Mouse (Mus musculus) bone marrow, adult 2 months (tissue): ENCODE results near the gene Mmp15. TPM values are rescaled to one million over a fixed set of nuclear protein-coding genes. Genes with fewer than 3 reads are reported as not detected.

Source experiments
- H3K27ac ChIP-seq: fragments of 200-500 bp; 2 replicates; pipeline ENCODE4 v1.5.1; 2012; ENCODE audit warnings: low read depth, mild to moderate bottlenecking, control low read depth, inconsistent platforms, low read length; ENCODE audit not compliant: control insufficient read depth, poor library complexity, insufficient read depth
- H3K4me1 ChIP-seq: fragments of 200-500 bp; 2 replicates; pipeline ENCODE4 v1.6.1; 2011; ENCODE audit warnings: low read length; ENCODE audit not compliant: control insufficient read depth, insufficient read depth
- H3K4me3 ChIP-seq: fragments of 200-500 bp; replicated peaks from 2 replicates; pipeline ENCODE3; 2011; ENCODE audit warnings: mild to moderate bottlenecking, low read depth, low read length, control low read depth; ENCODE audit not compliant: control insufficient read depth
- CTCF ChIP-seq: fragments of 200-500 bp; IDR thresholded peaks from 2 replicates; pipeline ENCODE4 v1.5.1; 2011; ENCODE audit warnings: low read length, control low read depth; ENCODE audit not compliant: control insufficient read depth, insufficient read depth
- POLR2A ChIP-seq: fragments of 200-500 bp; IDR thresholded peaks from 2 replicates; pipeline ENCODE4 v1.6.1; 2011; ENCODE audit warnings: low read depth, mild to moderate bottlenecking, control low read depth, low read length, borderline replicate concordance; ENCODE audit not compliant: control insufficient read depth
- WGBS: fragments of 180-500 bp; shearing (Covaris S2); methylation state at CpG from one replicate; pipeline ENCODE4 v1.1.7; 2018; 5-methylcytosine and 5-hydroxymethylcytosine counted together
- polyA plus RNA-seq: library from polyadenylated mRNA; stranded (reverse); fragments of >200 nt; gene quantifications from 2 replicates; pipeline ENCODE4 v1.2.4, GENCODE M21; 2011; ENCODE audit warnings: low replicate concordance; ENCODE audit not compliant: missing spikeins, insufficient read depth, insufficient read length

Mmp15 gene
- polyA plus RNA-seq, 1 experiment: not detected

DNA sequence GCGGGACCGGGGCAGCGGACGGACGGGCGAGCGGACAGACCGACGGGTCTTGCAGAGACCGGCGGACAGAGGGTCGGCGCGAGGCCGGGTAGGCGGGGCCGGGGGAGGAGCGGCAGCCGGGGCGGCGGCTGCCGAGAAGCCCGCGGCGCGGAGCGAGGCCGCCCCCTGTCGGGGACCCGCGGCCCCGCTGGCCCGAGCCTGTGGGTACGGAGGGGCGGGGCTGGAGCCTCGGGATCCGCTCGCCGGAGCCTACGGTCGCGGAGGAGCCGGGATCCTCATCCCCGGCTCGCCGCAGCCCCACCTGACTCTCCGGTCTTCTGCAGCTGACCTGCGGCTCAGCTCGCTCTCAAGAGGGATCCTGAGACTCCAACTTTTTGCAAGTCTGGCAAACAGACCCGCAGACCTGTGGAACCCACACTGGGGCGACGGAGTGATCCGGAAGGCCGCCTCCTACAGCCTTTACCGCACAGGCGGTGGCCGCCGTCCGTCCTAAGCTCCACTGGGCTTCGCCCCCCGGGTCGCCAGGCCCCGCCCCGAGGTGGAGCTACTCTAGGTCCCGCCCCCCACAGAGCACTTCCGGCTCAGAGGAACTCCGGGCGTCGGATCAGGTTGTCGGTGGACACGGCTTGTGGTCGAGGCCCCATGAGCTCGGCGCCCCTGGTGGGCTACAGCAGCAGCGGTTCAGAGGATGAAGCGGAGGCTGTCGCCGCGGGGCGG, 20.2 kb upstream of the Mmp15 start, which contains the start of the genes Zfp319 and Usb1:
Zfp319 (minus strand) TSS at position 231 of the 717 bp plus-strand sequence.
Usb1 (plus strand) TSS at position 565 of the 717 bp plus-strand sequence.
- WGBS: 2% methylated on average over 80 of the region's 80 CpGs
- H3K4me1 ChIP-seq: no peaks in the 10 kb centered on the region; the same call in 1 of the 2 replicates

DNA sequence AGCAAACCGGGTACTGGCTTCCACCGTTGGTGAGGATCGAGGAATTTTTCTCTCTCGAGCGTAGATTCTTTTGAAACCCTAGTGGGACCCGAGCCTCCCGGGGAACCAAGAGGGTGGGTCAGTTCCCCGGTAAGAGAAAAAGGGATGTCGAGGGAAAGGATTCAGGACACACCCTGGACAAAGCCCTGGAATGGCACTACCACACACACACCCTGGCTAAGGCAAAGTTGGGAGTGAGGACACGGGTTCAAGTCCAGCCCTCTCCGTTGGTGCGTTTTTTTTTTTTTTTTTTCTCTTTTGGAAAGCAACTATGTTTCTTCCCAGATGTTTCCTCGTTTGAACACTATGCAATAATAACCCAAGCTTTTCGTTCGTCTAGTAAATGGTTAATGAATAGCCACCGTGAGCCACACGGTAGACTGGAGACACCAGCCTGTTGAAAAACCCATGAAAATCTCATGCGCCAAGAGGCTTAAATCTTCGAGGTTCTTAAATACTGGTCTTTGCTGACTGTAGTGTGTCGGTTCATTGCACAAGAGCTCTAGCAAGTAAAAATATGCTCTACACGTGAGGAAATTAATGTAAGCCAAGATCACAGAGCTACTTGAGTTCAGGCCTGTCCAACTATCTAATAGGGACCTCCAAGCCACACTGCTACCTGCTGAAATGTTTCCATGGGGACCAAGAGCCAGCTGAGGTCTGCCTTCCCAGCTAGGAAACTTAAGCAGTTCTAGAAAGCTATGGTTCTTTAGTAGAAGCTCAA, 19.4 kb upstream of the Mmp15 start:
- TF ChIP-seq POLR2A: no peak
- no peak for TF ChIP-seq CTCF
- 13% methylated on average over 21 of the region's 21 CpGs for WGBS
- Histone ChIP-seq H3K27ac (peak overlapping the region; percentile 100), H3K4me1 (no peaks in the 10 kb centered on the region; the same call in 1 of the 2 replicates), H3K4me3 (peak overlapping the region; percentile 96)

More for the DNA sequence above, 20.2 kb upstream of the Mmp15 start, which contains the start of the genes Zfp319 and Usb1:
- peak within 1 kb of the TSS; percentile 99 for H3K4me3 ChIP-seq
- TF ChIP-seq CTCF (peak; percentile 51; the same call in 1 of the 2 replicates), POLR2A (peak; percentile 71; the same call in 1 of the 2 replicates)
- peak within 1 kb of the TSS; percentile 100 for H3K27ac ChIP-seq

DNA sequence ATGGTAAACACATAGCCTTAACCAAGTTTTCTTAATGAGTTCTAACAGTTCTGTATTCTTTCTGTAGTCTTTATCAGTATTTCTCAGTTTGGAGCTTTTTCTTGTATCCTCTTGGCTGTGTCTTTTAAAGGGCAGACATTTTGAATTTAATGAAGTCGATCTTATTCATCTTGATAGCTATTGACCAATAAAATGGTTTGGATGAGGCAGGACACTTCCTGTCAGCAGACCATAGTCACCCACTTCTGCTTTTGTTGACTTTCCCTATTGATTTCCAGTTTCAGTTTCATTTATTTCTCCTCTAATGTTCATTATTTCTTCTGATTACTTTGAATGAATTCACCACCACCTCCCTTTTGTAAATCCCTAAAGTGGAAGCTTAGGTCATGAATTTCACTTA, 16.4 kb upstream of the Mmp15 start:
- Histone ChIP-seq H3K27ac (no peak overlapping the region), H3K4me3 (no peak overlapping the region), H3K4me1 (no peaks in the 10 kb centered on the region; the same call in 1 of the 2 replicates)
- TF ChIP-seq CTCF: no peak
- TF ChIP-seq POLR2A: no peak
- 13% methylated on average over 1 of the region's 1 CpGs for WGBS

DNA sequence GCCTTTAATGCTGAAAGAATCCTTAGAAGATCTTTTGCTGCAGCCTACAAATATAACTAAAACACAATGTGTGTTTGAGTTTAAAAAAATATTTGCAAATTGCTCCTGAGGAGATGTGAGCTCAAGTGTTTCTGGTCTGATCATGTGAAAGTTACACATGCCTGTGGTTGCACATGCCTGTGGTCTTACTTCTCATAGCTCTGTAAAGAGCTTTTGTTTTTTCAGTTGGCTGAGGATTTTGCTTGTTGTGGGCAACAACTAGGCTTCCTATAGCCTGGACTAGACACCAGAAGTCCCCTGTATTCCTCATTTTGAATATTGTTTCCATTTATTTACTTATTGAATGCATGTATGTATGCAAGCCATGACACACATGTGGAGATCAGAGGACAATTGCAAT, 15.7 kb upstream of the Mmp15 start:
- Histone ChIP-seq H3K27ac (no peak overlapping the region), H3K4me3 (no peak overlapping the region), H3K4me1 (no peaks in the 10 kb centered on the region; the same call in 1 of the 2 replicates)
- TF ChIP-seq CTCF (no peak), POLR2A (no peak)

DNA sequence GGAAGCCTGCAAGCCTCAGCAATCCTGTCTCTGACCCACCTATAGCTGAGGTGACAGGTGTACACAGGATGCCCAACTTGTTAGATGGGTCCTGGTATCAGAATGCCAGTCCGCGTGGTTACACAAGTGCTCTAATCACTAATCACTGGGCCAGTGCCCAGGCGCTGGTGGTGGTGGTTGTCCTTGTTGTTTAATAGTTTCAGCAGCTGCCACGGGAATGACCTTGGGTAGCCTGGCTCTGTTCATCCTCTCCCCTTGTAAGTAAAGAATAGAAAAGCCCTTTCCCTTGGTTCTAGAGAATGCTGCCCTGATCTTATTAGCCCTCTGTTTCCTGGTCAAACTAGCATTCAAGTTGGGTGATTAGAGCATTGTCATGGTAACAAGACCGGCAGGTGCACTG, 10.3 kb upstream of the Mmp15 start:
- 87% methylated on average over 5 of the region's 5 CpGs for WGBS
- no peak overlapping the region for H3K27ac ChIP-seq
- TF ChIP-seq POLR2A (no peak), CTCF (no peak)
- H3K4me1 ChIP-seq: no peaks in the 10 kb centered on the region; the same call in 1 of the 2 replicates
- H3K4me3 ChIP-seq: no peak overlapping the region

DNA sequence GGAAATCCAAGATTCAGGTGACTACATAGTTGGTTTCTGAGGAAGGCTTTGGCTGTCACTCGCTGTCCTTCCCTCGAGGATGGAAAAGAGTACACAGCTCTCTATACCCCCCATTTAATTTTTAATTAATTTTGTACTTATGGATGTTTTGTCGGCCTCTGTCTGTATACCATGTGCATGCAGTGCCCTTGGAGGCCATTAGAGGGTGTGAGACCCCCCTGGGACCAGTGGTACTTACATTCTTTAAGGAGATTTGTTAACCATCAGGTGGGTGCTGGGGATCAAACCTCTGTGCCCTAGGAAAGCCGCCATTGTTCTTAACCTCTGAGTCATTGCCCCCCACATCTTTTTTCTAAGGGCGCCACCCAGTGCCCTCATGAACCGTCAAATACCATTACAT, 7.4 kb upstream of the Mmp15 start:
- no peak overlapping the region for H3K27ac ChIP-seq
- 75% methylated on average over 6 of the region's 6 CpGs for WGBS
- TF ChIP-seq POLR2A (no peak), CTCF (no peak)

DNA sequence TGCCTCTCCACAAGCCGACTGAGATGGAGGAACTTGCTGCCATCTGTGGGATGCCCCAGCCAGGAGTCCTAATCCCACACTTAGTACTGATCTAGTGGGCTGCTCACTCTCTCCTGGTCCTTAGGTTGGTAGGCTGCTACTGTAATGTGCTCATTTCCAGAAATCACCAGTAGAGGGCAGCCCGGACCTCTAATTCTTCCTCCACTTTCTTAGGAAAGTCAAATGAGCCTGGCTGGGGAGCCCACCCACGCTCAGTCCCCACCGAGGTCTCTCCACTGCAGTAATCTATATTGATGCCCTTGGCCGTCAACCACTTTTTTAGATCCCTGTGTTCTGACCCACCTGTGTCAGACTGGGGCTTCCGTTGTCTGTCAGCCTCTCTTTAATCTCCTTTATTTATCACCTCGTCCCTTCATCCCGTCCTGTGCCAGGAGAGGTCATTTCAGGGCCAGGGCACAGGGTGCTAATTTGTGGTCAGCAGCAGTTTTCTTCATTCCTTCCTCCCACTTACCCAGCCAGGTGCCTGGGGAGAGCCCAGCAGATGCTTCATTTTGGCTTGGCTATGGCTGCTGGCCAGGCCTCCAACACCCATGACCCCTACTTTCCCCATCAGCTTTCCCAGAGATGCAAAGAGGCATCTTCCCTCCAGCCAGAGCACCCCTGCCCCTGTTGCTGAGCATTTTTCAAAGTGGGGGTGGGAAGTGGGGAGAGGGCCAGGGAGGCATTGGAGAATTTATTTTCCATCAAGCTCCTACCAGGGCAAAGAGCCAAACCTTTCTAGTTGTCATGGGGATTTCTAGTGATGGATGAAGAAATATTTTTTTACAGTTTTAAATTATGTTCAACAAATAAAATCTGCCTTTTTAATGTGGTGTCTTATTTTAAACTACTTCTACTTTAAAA, 5.2 kb upstream of the Mmp15 start:
- H3K4me3 ChIP-seq: no peak overlapping the region
- H3K27ac ChIP-seq: no peak overlapping the region
- TF ChIP-seq CTCF (0 out of 2 replicates have a peak, but pooled peaks have one; percentile 11), POLR2A (no peak)
- WGBS: 57% methylated on average over 8 of the region's 8 CpGs
- H3K4me1 ChIP-seq: no peaks in the 10 kb centered on the region

More for the DNA sequence above, 7.4 kb upstream of the Mmp15 start:
- no peak overlapping the region for H3K4me3 ChIP-seq
- H3K4me1 ChIP-seq: no peaks in the 10 kb centered on the region; the same call in 1 of the 2 replicates
